Comparison of ENCODE assay signal across 8 mouse cellular contexts in the genomic region with DNA sequence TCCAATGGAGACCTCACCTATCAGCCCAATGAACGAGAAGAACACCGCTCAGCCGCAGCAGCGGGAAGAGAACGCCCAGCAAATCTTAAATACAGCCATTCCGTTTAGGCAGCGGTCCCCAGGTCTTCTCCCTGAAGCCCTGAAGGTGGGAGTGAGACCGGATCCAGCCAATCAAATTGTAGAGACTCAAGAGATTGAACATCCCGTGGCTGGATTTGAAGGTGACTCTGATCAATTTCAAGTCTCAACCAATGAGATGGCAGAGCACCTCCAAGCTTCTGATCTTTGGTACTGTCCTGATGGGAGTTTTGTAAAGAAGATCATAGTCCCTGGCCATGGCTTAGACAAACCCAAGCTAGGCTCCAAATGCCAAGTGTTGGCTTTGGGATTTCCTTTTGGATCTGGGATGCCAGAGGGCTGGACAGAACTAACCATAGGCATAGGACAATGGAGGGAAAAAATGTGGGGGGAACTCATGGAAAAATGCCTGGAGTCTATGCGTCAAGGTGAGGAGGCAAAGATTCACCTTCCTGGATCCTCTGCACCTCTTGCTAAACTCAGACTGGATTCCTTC. TPM values are rescaled to one million over a fixed set of nuclear protein-coding genes. Genes with fewer than 3 reads are reported as not detected.
A peak's percentile ranks its signal among the peaks of the same experiment; 100 is the strongest.
DNase-seq lines count a peak whose midpoint lies in the region; ATAC-seq and TF ChIP-seq lines count a peak whose summit lies in the region.

No protein-coding gene starts in this region.

- ATAC-seq in hindbrain, embryonic 16.5 days: no peak
- ATAC-seq in neural tube, embryonic 12.5 days (ENCODE audit: low FRiP score, low read depth): no peak

- peak overlapping the region; percentile 91 for H3K27ac ChIP-seq in layer of hippocampus, adult 2 months
- no peak overlapping the region; the same call in 1 of the 2 replicates for H3K27ac ChIP-seq in hindbrain, embryonic 16.5 days (ENCODE audit: low read depth, low read length)
- no peak overlapping the region for H3K27ac ChIP-seq in neural tube, embryonic 12.5 days

- DNase-seq in layer of hippocampus, adult 2 months (ENCODE audit: low spot score in 2 of 2): no peak
- DNase-seq in layer of hippocampus, adult 9-11 months: no peak
- peak; percentile 33 for DNase-seq in c-Kit-positive CD71-positive TER-119-positive erythroid progenitor cells, embryonic 14.5 days (ENCODE audit: low spot score)
- DNase-seq in layer of hippocampus, adult 9-10 months (ENCODE audit: low spot score): no peak
- no peak for DNase-seq in spleen, adult 18-20 months
- no peak for DNase-seq in adipocyte (ENCODE audit: low spot score)

- H3K27me3 ChIP-seq in hindbrain, embryonic 16.5 days (replicated peaks; ENCODE audit: control insufficient read depth, insufficient read depth, low read length): no peaks in the 10 kb centered on the region
- H3K27me3 ChIP-seq in neural tube, embryonic 12.5 days (replicated peaks): no peaks in the 10 kb centered on the region

- H3K4me1 ChIP-seq in hindbrain, embryonic 16.5 days (ENCODE audit: control insufficient read depth, insufficient read depth, low read depth, low read length): peaks cover 30% of the 10 kb centered on the region
- peaks cover 34% of the 10 kb centered on the region for H3K4me1 ChIP-seq in neural tube, embryonic 12.5 days

- no peaks in the 10 kb centered on the region for H3K9me3 ChIP-seq in hindbrain, embryonic 16.5 days (ENCODE audit: control insufficient read depth, low read length)
- no peaks in the 10 kb centered on the region for H3K9me3 ChIP-seq in neural tube, embryonic 12.5 days

- H3K9ac ChIP-seq in hindbrain, embryonic 16.5 days (ENCODE audit: low read depth, low read length): peak overlapping the region; percentile 75
- H3K9ac ChIP-seq in neural tube, embryonic 12.5 days: peak overlapping the region; percentile 51

- H3K36me3 ChIP-seq in hindbrain, embryonic 16.5 days (ENCODE audit: control insufficient read depth, insufficient read depth, low read length): peaks cover 4% of the 10 kb centered on the region; the same call in 1 of the 2 replicates
- peaks cover 19% of the 10 kb centered on the region for H3K36me3 ChIP-seq in neural tube, embryonic 12.5 days

- 48% methylated on average over 10 of the region's 10 CpGs for WGBS in hindbrain, embryonic 16.5 days
- 53% methylated on average over 10 of the region's 10 CpGs for WGBS in neural tube, embryonic 12.5 days

- peak overlapping the region; percentile 75 for H3K4me2 ChIP-seq in hindbrain, embryonic 16.5 days (ENCODE audit: low read length)
- peak overlapping the region; percentile 76 for H3K4me2 ChIP-seq in neural tube, embryonic 12.5 days (replicated peaks)

- peak overlapping the region; percentile 76 for H3K4me3 ChIP-seq in layer of hippocampus, adult 2 months
- H3K4me3 ChIP-seq in hindbrain, embryonic 16.5 days (ENCODE audit: low read length): peak overlapping the region; percentile 67
- H3K4me3 ChIP-seq in neural tube, embryonic 12.5 days: peak overlapping the region; percentile 45

- no peak for TF ChIP-seq CTCF in layer of hippocampus, adult 2 months (conservative IDR thresholded peaks at IDR 0.05)

RNA-seq across cellular contexts. Expression of a gene that starts 0.8 kb away (rescaled TPM):
- 10 to 100 TPM; 16.2 to 18.8 TPM for total RNA-seq in layer of hippocampus, adult 2 months (2021)
- 13.5 and 17.0 TPM in 2 replicates for polyA plus RNA-seq in hindbrain, embryonic 16.5 days (2015; fragmentation: Nextera tagmentation; extraction: Ambion mirVana)
- polyA plus RNA-seq in neural tube, embryonic 12.5 days (2016; fragmentation: Nextera tagmentation; extraction: Ambion mirVana): 17.4 and 17.5 TPM in 2 replicates

RNA-seq across cellular contexts. Expression of a gene that starts 1.6 kb away (rescaled TPM):
- total RNA-seq in layer of hippocampus, adult 2 months (2021): 10 to 100 TPM; 92.0 to 93.2 TPM
- polyA plus RNA-seq in hindbrain, embryonic 16.5 days (2015; fragmentation: Nextera tagmentation; extraction: Ambion mirVana): 110 and 121 TPM in 2 replicates
- polyA plus RNA-seq in neural tube, embryonic 12.5 days (2016; fragmentation: Nextera tagmentation; extraction: Ambion mirVana): 116 and 120 TPM in 2 replicates

RNA-seq across cellular contexts. Expression of a gene that starts 16.0 kb away (rescaled TPM):
- 100 to 1,000 TPM; 276 to 305 TPM for total RNA-seq in layer of hippocampus, adult 2 months (2021)
- 6.8 and 8.1 TPM in 2 replicates for polyA plus RNA-seq in hindbrain, embryonic 16.5 days (2015; fragmentation: Nextera tagmentation; extraction: Ambion mirVana)
- polyA plus RNA-seq in neural tube, embryonic 12.5 days (2016; fragmentation: Nextera tagmentation; extraction: Ambion mirVana): 1.4 and 1.6 TPM in 2 replicates

RNA-seq across cellular contexts. Expression of a gene that starts 17.0 kb away (rescaled TPM):
- total RNA-seq in layer of hippocampus, adult 2 months (2021): 10 to 100 TPM; 46.8 to 55.8 TPM
- polyA plus RNA-seq in hindbrain, embryonic 16.5 days (2015; fragmentation: Nextera tagmentation; extraction: Ambion mirVana): 19.9 and 23.5 TPM in 2 replicates
- 22.9 and 25.2 TPM in 2 replicates for polyA plus RNA-seq in neural tube, embryonic 12.5 days (2016; fragmentation: Nextera tagmentation; extraction: Ambion mirVana)

RNA-seq across cellular contexts. Expression of a gene that starts 25.0 kb away (rescaled TPM):
- total RNA-seq in layer of hippocampus, adult 2 months (2021): 10 to 100 TPM; 10.9 to 11.0 TPM
- polyA plus RNA-seq in hindbrain, embryonic 16.5 days (2015; fragmentation: Nextera tagmentation; extraction: Ambion mirVana): 0.30 and 0.34 TPM in 2 replicates
- 0.03 TPM in 2 replicates for polyA plus RNA-seq in neural tube, embryonic 12.5 days (2016; fragmentation: Nextera tagmentation; extraction: Ambion mirVana)
